ENCODE assay signal across 8 mouse cellular contexts in genomic region chr11:57645018-57645559, GRCm38 (mm10). TPM values are rescaled to one million over a fixed set of nuclear protein-coding genes. Genes with fewer than 3 reads are reported as not detected.
DNase-seq lines count a peak whose midpoint lies in the region; ATAC-seq and TF ChIP-seq lines count a peak whose summit lies in the region.

Gene Galnt10, plus strand, starts transcription at chr11:57645442.

- H3K4me2 ChIP-seq in lung, embryonic 15.5 days = peak within 1 kb of the TSS; percentile 98

- H3K27me3 ChIP-seq in MEL (ENCODE audit: control insufficient read depth in 1 of 2, insufficient read depth in 2 of 2, low read length in 2 of 2) = no peaks in the 10 kb centered on the region
- no peaks in the 10 kb centered on the region for H3K27me3 ChIP-seq in lung, embryonic 15.5 days

- TF ChIP-seq POLR2A in MEL (IDR thresholded peaks at IDR 0.05; ENCODE audit: control insufficient read depth in 1 of 2, insufficient read depth in 1 of 2, low read depth in 1 of 2, low read length in 2 of 2, poor library complexity in 1 of 2) = peak; percentile 85 to 97; a peak in 3 of 4 replicates
- peak; percentile 88 for TF ChIP-seq POLR2A in olfactory bulb, adult 2 months (IDR thresholded peaks at IDR 0.05; ENCODE audit: insufficient read depth, low read depth, low read length)

- peak; percentile 94 for DNase-seq in MEL (ENCODE audit: low read depth, low spot score)
- DNase-seq in cerebellum, adult 9-10 months = peak; percentile 84
- peak; percentile 57 to 78 for DNase-seq in layer of hippocampus, adult 8-10 months (ENCODE audit: low spot score in 2 of 2)
- DNase-seq in thymus, adult 18-20 months = peak; percentile 58 to 70

- no peak for TF ChIP-seq EP300 in MEL (IDR thresholded peaks at IDR 0.05; ENCODE audit: low read depth in 1 of 2, low read length in 2 of 2)

- no peak for TF ChIP-seq RAD21 in MEL (IDR thresholded peaks at IDR 0.05; ENCODE audit: low read depth, low read length)

- peaks cover 21% of the 10 kb centered on the region for H3K79me2 ChIP-seq in MEL (ENCODE audit: control insufficient read depth, insufficient read depth, low read length, poor library complexity)

- H3K4me1 ChIP-seq in MEL (ENCODE audit: control insufficient read depth in 1 of 2, insufficient read depth in 2 of 2, low read length in 2 of 2) = peaks cover 9 to 34% of the 10 kb centered on the region in 2 experiments
- peaks cover 19% of the 10 kb centered on the region for H3K4me1 ChIP-seq in lung, embryonic 15.5 days
- H3K4me1 ChIP-seq in olfactory bulb, adult 2 months (ENCODE audit: control insufficient read depth, insufficient read depth, low read length) = peaks cover 13% of the 10 kb centered on the region

- under 1% methylated on average over 53 of the region's 60 CpGs for WGBS in lung, embryonic 15.5 days
- under 1% methylated on average over 60 of the region's 60 CpGs for WGBS in olfactory bulb, adult 2 months

- H3K9ac ChIP-seq in MEL (ENCODE audit: control insufficient read depth, low read depth, low read length, poor library complexity, severe bottlenecking) = peak within 1 kb of the TSS; percentile 88
- peak within 1 kb of the TSS; percentile 86 for H3K9ac ChIP-seq in lung, embryonic 15.5 days

- peaks cover 0 to 24% of the 10 kb centered on the region in 2 experiments; a peak in 2 of 4 replicates for H3K36me3 ChIP-seq in MEL (ENCODE audit: control insufficient read depth in 1 of 2, insufficient read depth in 2 of 2, low read length in 2 of 2)
- H3K36me3 ChIP-seq in lung, embryonic 15.5 days = no peaks in the 10 kb centered on the region

- peak within 1 kb of the TSS; percentile 69 to 83 for H3K4me3 ChIP-seq in MEL (ENCODE audit: control insufficient read depth in 1 of 2, insufficient read depth in 1 of 2, low read depth in 2 of 2, low read length in 2 of 2)
- peak within 1 kb of the TSS; percentile 86 for H3K4me3 ChIP-seq in lung, embryonic 15.5 days
- peak within 1 kb of the TSS; percentile 77 for H3K4me3 ChIP-seq in olfactory bulb, adult 2 months (ENCODE audit: insufficient read depth, low read depth, low read length)

- peak; percentile 98 for ATAC-seq in frontal cortex, adult (ENCODE audit: low TSS enrichment)
- ATAC-seq in hematopoietic stem cell, adult 5-6 weeks (replicated peaks in 1 of 2; ENCODE audit: insufficient read depth in 1 of 2, low FRiP score in 2 of 2, low TSS enrichment in 1 of 2, low read depth in 1 of 2, poor library complexity in 2 of 2, severe bottlenecking in 2 of 2) = peak; percentile 87 to 90
- ATAC-seq in lung, embryonic 15.5 days (ENCODE audit: borderline replicate concordance, extremely low read depth, low FRiP score, low TSS enrichment) = peak; percentile 91

- no peaks in the 10 kb centered on the region for H3K9me3 ChIP-seq in MEL (replicated peaks; ENCODE audit: insufficient read depth, low read length)
- no peaks in the 10 kb centered on the region for H3K9me3 ChIP-seq in lung, embryonic 15.5 days

- peak within 1 kb of the TSS; percentile 60 for H3K27ac ChIP-seq in MEL (ENCODE audit: control insufficient read depth, low read depth, low read length)
- peak within 1 kb of the TSS; percentile 68 for H3K27ac ChIP-seq in lung, embryonic 15.5 days
- H3K27ac ChIP-seq in olfactory bulb, adult 2 months (ENCODE audit: insufficient read depth, low read depth, low read length) = peak within 1 kb of the TSS; percentile 96

- TF ChIP-seq CTCF in MEL (IDR thresholded peaks at IDR 0.05 in 2 of 3, conservative IDR thresholded peaks at IDR 0.05 in 1 of 3; ENCODE audit: control insufficient read depth in 1 of 3, insufficient read depth in 1 of 3, low read depth in 2 of 3, low read length in 3 of 3, poor library complexity in 1 of 3, severe bottlenecking in 1 of 3) = peak in 1 of 3 experiments; percentile 43; a peak in 2 of 6 replicates
- peak; percentile 53; the same call in 1 of the 2 replicates for TF ChIP-seq CTCF in olfactory bulb, adult 2 months (IDR thresholded peaks at IDR 0.05; ENCODE audit: insufficient read depth, low read depth, low read length)

TF ChIP-seq in MEL, 35 proteins besides CTCF, POLR2A, EP300 and RAD21:
- TF ChIP-seq CHD2 (IDR thresholded peaks at IDR 0.05; ENCODE audit: low read length) = no peak
- TF ChIP-seq ZKSCAN1 (IDR thresholded peaks at IDR 0.05; ENCODE audit: low read depth, low read length) = no peak
- peak; percentile 86 for TF ChIP-seq ELF1 (IDR thresholded peaks at IDR 0.05; ENCODE audit: low read depth, low read length)
- peak; percentile 93 for TF ChIP-seq ZMIZ1 (IDR thresholded peaks at IDR 0.05; ENCODE audit: low read depth, low read length)
- peak; percentile 89 for TF ChIP-seq SIN3A (IDR thresholded peaks at IDR 0.05; ENCODE audit: low read length)
- TF ChIP-seq MAX (IDR thresholded peaks at IDR 0.05; ENCODE audit: low read length) = 0 out of 2 replicates have a peak, but pooled peaks have one; percentile 7
- TF ChIP-seq CHD1 (IDR thresholded peaks at IDR 0.05; ENCODE audit: low read depth, low read length) = peak; percentile 100
- peak; percentile 94 for TF ChIP-seq NELFE (IDR thresholded peaks at IDR 0.05; ENCODE audit: low read depth, low read length)
- TF ChIP-seq MAZ (IDR thresholded peaks at IDR 0.05; ENCODE audit: low read depth, low read length) = peak; percentile 69; the same call in 1 of the 2 replicates
- TF ChIP-seq TBP (IDR thresholded peaks at IDR 0.05; ENCODE audit: low read depth, low read length) = peak; percentile 93
- peak; percentile 82 for TF ChIP-seq TCF12 (IDR thresholded peaks at IDR 0.05; ENCODE audit: low read depth, low read length)
- TF ChIP-seq POLR2AphosphoS2 (IDR thresholded peaks at IDR 0.05; ENCODE audit: low read length) = peak; percentile 69; the same call in 1 of the 2 replicates
- peak; percentile 49; the same call in 1 of the 2 replicates for TF ChIP-seq ETS1 (IDR thresholded peaks at IDR 0.05; ENCODE audit: low read depth, low read length)
- TF ChIP-seq MXI1 (IDR thresholded peaks at IDR 0.05; ENCODE audit: low read depth, low read length) = peak; percentile 69; the same call in 1 of the 2 replicates
- TF ChIP-seq RCOR1 (IDR thresholded peaks at IDR 0.05; ENCODE audit: low read depth, low read length) = 0 out of 2 replicates have a peak, but pooled peaks have one; percentile 10
- TF ChIP-seq ZC3H11A (IDR thresholded peaks at IDR 0.05; ENCODE audit: low read depth, low read length) = no peak
- TF ChIP-seq HCFC1 (IDR thresholded peaks at IDR 0.05; ENCODE audit: low read depth, low read length) = peak; percentile 77; the same call in 1 of the 2 replicates
- no peak for TF ChIP-seq USF1 (IDR thresholded peaks at IDR 0.05; ENCODE audit: low read depth, low read length)
- peak; percentile 61; the same call in 1 of the 2 replicates for TF ChIP-seq BHLHE40 (IDR thresholded peaks at IDR 0.05; ENCODE audit: borderline replicate concordance, low read depth, low read length)

RNA-seq across cellular contexts. Expression of gene Galnt10, which starts in this region (rescaled TPM):
- total RNA-seq in MEL (2012; rRNA removed) = 23.5 and 27.4 TPM in 2 replicates
- 10 to 100 TPM in 1 of 2 experiments, not detected in 1; 26.7 TPM for polyA plus RNA-seq in MEL (2012; ENCODE audit: insufficient read depth in 1 of 2, insufficient read length in 2 of 2, low read depth in 1 of 2, low replicate concordance in 2 of 2, missing spikeins in 1 of 2)
- 9.7 and 11.4 TPM in 2 replicates for total RNA-seq in hematopoietic stem cell, adult 5-6 weeks (2017)
- 10 to 100 TPM in 1 of 4 experiments, 1 to 10 TPM in 3; 6.2 to 10.1 (median 7.3) TPM for total RNA-seq in layer of hippocampus, adult 8-10 months (2022)
- polyA plus RNA-seq in lung, embryonic 15.5 days (2015; fragmentation: Nextera tagmentation; extraction: Ambion mirVana) = 15.1 and 15.3 TPM in 2 replicates
- polyA plus RNA-seq in olfactory bulb, adult 2 months (2012; ENCODE audit: insufficient read depth, insufficient read length, low replicate concordance, missing spikeins) = not detected in 2 replicates

Comparison
In these comparisons a context has a peak if more than half of its experiments do, and no peak if none do; other contexts are left out.
1. Peak in every context shown above with its lines: DNase-seq, ATAC-seq, H3K4me3 ChIP-seq and H3K27ac ChIP-seq.